Mouse (Mus musculus) midbrain, embryonic 15.5 days (tissue): ENCODE measurements around the gene 9530053A07Rik. TPM values are rescaled to one million over a fixed set of nuclear protein-coding genes. Genes with fewer than 3 reads are reported as not detected.
"Not testable (repeated sequence)": the region's sequence is repeated elsewhere in the genome, so short reads cannot be mapped to it uniquely, and the experiment has no call there.

Source experiments
- ATAC-seq: fragments of 200-750 bp; cut with Nextera tagmentation; replicated peaks from 2 replicates; pipeline ENCODE4 v1.8.0; 2017; ENCODE audit warnings: moderate TSS enrichment
- H3K27ac ChIP-seq: fragments of 300-500 bp; sonication (generic); 2 replicates; pipeline ENCODE4 v1.5.1; 2015; ENCODE audit warnings: mild to moderate bottlenecking, inconsistent platforms
- H3K27me3 ChIP-seq: fragments of 300-500 bp; sonication (generic); replicated peaks from 2 replicates; pipeline ENCODE4 v1.6.1; 2015; ENCODE audit warnings: inconsistent platforms
- H3K36me3 ChIP-seq: fragments of 300-500 bp; sonication (generic); replicated peaks from 2 replicates; pipeline ENCODE4 v1.6.1; 2015; ENCODE audit warnings: inconsistent platforms
- H3K4me1 ChIP-seq: fragments of 300-500 bp; sonication (generic); 2 replicates; pipeline ENCODE4 v1.6.1; 2015; ENCODE audit warnings: inconsistent platforms
- H3K4me2 ChIP-seq: fragments of 300-500 bp; sonication (generic); 2 replicates; pipeline ENCODE4 v1.6.1; 2015; ENCODE audit warnings: inconsistent platforms, mild to moderate bottlenecking, moderate library complexity
- H3K4me3 ChIP-seq: fragments of 300-500 bp; sonication (generic); 2 replicates; pipeline ENCODE4 v1.5.1; 2015; ENCODE audit warnings: mild to moderate bottlenecking, inconsistent platforms
- H3K9ac ChIP-seq: fragments of 300-500 bp; sonication (generic); 2 replicates; pipeline ENCODE4 v1.6.1; 2015; ENCODE audit warnings: mild to moderate bottlenecking, inconsistent platforms
- H3K9me3 ChIP-seq: fragments of 300-500 bp; sonication (generic); 2 replicates; pipeline ENCODE4 v1.6.1; 2016; ENCODE audit warnings: inconsistent platforms
- WGBS: fragments of 180-500 bp; shearing (Covaris S2); methylation state at CpG from one replicate; pipeline ENCODE4 v1.1.7; 2015; ENCODE audit warnings: mixed read lengths; 5-methylcytosine and 5-hydroxymethylcytosine counted together
- polyA plus RNA-seq: library from polyadenylated mRNA; unstranded; fragments of >200 nt; fragmentation: Nextera tagmentation; extraction: Ambion mirVana; gene quantifications from 2 replicates; pipeline ENCODE4 v1.2.1, GENCODE M21; 2015

The 9530053A07Rik gene
- polyA plus RNA-seq, 1 experiment from 2014 or later, result 0.06 TPM

DNA sequence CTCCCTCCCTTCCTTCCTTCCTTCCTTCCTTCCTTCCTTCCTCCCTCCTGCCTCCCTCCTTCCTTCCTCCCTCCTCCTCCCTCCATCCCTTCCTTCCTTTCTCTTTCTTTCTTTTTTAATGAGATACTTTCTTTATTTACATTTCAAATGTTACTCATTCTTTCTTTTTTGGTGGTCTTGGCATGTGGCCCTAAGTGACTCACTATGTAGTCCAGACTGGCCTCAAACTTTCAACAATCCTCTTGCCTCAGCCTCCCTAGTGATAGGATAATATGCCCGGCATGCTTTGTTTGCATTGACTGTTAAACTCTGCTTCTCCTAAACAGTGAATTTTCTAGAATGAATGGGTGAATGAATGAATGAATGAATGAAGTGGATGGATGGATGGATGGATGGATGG is 20.6 kb downstream of the 9530053A07Rik start:
- no peak overlapping the region for H3K27ac ChIP-seq
- ATAC-seq, result no peak
- peaks cover 3% of the 10 kb centered on the region; the same call in 1 of the 2 replicates for H3K27me3 ChIP-seq
- no peaks in the 10 kb centered on the region for H3K36me3 ChIP-seq
- H3K9ac ChIP-seq, result no peak overlapping the region
- no peak overlapping the region for H3K4me2 ChIP-seq
- H3K4me3 ChIP-seq, result no peak overlapping the region
- 96% methylated on average over 1 of the region's 1 CpGs for WGBS
- H3K4me1 ChIP-seq, result no peaks in the 10 kb centered on the region
- no peaks in the 10 kb centered on the region for H3K9me3 ChIP-seq

DNA sequence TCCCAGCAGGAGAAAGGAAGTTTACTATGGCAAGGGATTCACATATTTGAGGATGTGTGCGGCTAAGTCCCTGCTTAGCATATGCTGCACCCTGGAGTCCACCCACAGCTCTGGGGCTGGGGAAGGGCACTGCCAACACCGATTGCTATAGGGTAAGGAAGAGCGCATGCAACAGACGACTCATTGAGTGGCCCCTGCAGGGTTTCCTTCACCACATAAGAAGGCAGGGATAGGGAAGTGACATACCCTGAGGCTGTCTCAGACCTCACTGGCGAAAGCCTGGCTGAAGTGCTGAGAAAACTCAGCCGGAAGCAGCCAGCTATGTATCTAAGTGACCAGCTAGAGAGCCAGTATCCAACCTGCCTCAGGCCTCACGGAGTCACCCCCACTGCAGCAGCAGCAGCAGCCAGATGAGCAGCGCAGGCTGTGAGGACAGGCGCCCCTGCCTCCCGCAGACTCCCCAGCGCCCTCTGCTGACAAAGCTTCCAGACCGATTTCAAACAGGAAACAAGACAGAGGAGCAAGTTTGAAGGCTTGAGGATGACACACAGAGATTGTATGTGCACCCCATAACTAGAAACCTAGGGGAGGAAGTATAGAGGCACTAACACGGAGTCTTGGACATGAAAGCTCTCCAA is 22.4 kb downstream of the 9530053A07Rik start:
- H3K9me3 ChIP-seq, result no peaks in the 10 kb centered on the region
- ATAC-seq, result no peak
- H3K9ac ChIP-seq, result no peak overlapping the region
- H3K4me2 ChIP-seq, result no peak overlapping the region
- no peaks in the 10 kb centered on the region for H3K36me3 ChIP-seq
- H3K4me1 ChIP-seq, result no peaks in the 10 kb centered on the region
- H3K27me3 ChIP-seq, result peaks cover 3% of the 10 kb centered on the region; the same call in 1 of the 2 replicates
- WGBS, result 18% methylated on average over 13 of the region's 13 CpGs
- no peak overlapping the region for H3K27ac ChIP-seq
- no peak overlapping the region for H3K4me3 ChIP-seq

DNA sequence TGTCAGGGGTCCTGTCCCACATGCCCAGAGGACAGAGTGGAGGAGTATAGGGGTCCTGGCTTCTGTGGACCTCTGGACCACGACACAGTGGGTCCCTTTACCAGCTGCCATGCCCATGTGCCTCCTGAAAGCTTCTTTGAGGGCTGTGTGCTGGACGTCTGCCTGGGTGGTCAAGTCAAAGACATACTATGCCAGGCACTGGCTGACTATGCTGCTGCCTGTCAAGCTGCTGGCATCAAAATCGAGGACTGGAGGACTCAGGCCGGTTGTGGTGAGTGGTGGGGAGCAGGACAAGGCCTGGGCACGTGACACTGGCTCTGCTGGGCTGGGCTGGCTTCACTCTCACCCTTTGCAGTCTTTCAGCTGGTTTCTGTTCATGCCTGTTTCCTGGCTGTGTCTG is 24.3 kb downstream of the 9530053A07Rik start:
- not testable (repeated sequence) for ATAC-seq, H3K9me3 ChIP-seq, H3K4me2 ChIP-seq, H3K9ac ChIP-seq, H3K4me1 ChIP-seq, H3K27ac ChIP-seq, H3K27me3 ChIP-seq, H3K36me3 ChIP-seq, H3K4me3 ChIP-seq
- WGBS, result 41% methylated on average over 5 of the region's 5 CpGs

DNA sequence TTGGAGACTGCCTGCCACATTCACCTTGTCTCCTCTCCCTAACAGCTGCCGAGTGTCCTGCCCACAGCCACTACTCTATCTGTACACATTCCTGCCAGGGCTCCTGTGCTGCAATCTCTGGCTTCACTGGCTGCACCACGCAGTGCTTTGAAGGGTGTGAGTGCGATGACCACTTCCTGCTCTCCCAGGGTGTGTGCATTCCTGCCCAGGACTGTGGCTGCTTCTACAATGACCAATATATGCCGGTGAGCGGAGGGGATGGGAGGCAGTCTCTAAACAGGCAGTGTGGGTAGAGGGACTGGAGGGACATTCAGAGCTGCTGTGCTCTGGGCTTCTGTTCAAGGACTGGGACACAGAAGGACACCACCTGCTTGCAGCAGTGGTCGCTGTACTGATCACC is 30.0 kb downstream of the 9530053A07Rik start:
- H3K4me3 ChIP-seq, result no peak overlapping the region
- no peaks in the 10 kb centered on the region for H3K27me3 ChIP-seq
- ATAC-seq, result no peak
- H3K4me1 ChIP-seq, result no peaks in the 10 kb centered on the region
- no peaks in the 10 kb centered on the region for H3K36me3 ChIP-seq
- H3K27ac ChIP-seq, result no peak overlapping the region
- no peak overlapping the region for H3K4me2 ChIP-seq
- no peak overlapping the region for H3K9ac ChIP-seq
- 67% methylated on average over 6 of the region's 6 CpGs for WGBS
- H3K9me3 ChIP-seq, result no peaks in the 10 kb centered on the region

DNA sequence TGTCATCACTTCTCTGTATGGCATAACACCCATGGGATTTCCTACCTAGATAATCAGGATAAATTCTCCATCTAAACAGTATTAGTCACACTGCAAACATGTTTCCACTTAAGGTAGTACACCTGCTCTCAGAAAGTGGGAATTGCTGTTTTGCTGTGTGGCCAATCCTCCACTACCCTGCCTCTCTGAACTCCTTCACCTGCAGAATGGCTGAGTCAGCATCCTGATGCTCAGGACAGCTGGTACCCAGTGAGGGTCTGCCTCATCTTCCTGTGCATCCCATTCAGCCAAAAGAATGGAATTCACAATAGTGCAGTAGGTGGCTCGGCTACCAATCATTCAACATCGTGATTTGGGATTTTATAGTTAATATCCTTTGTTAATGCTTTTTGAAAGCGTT is 30.6 kb downstream of the 9530053A07Rik start:
- H3K9me3 ChIP-seq, result no peaks in the 10 kb centered on the region
- 74% methylated on average over 3 of the region's 3 CpGs for WGBS
- no peak overlapping the region for H3K4me3 ChIP-seq
- H3K4me1 ChIP-seq, result no peaks in the 10 kb centered on the region
- no peaks in the 10 kb centered on the region for H3K36me3 ChIP-seq
- H3K27ac ChIP-seq, result no peak overlapping the region
- no peaks in the 10 kb centered on the region for H3K27me3 ChIP-seq
- no peak for ATAC-seq
- no peak overlapping the region for H3K4me2 ChIP-seq
- H3K9ac ChIP-seq, result no peak overlapping the region

DNA sequence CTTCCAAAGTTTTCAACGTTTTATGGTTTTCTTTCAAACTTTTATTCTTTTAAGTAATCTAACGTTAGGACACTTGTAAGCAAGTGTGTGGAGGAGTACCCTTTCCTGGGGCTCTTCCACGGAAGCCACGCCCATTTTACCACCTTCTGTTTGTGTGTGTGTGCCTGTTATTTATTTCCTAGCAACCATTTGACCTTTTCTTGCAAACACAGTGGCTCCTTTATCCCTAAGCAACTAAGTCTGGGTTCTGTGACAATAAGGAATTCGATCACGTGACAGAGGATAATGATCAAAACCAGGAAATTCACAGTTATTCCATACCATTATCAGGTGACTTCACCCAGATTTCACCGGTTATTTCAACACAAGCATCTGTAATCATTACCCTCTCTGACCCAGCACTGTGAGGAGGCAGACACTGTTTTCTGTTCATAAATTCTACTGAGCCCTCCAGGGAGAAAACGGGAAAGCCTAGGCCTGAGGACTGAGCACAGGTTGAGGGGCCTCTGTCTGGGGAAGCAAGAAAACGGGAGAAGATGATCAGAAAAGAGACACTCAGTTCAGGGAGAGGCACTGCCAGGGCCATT is 32.0 kb downstream of the 9530053A07Rik start:
- ATAC-seq, result no peak
- Histone ChIP-seq H3K36me3 (no peaks in the 10 kb centered on the region), H3K27me3 (no peaks in the 10 kb centered on the region), H3K9me3 (no peaks in the 10 kb centered on the region), H3K4me3 (no peak overlapping the region), H3K4me1 (no peaks in the 10 kb centered on the region), H3K4me2 (no peak overlapping the region), H3K27ac (no peak overlapping the region), H3K9ac (peak overlapping the region; percentile 6; the same call in 1 of the 2 replicates)
- 63% methylated on average over 9 of the region's 9 CpGs for WGBS

DNA sequence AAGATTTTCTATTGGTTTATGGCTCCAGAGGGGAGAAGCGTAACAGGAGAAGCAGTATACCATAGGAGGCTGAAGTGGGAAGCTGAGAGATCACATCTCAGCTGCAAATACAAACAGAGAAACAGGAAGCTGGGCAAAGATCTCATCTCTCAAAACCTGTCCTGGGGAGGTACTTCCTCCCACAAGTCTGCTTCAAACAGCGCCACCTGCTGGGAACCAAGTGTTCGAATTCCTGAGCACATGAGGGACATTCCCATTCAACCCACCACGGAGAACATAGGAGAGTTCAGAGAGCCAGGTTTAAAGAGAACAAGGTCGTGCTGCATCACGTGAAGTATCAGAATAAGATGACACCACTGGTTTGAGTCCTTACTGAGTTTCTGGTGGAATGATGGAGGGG is 36.1 kb downstream of the 9530053A07Rik start:
- no peak for ATAC-seq
- 80% methylated on average over 6 of the region's 6 CpGs for WGBS

DNA sequence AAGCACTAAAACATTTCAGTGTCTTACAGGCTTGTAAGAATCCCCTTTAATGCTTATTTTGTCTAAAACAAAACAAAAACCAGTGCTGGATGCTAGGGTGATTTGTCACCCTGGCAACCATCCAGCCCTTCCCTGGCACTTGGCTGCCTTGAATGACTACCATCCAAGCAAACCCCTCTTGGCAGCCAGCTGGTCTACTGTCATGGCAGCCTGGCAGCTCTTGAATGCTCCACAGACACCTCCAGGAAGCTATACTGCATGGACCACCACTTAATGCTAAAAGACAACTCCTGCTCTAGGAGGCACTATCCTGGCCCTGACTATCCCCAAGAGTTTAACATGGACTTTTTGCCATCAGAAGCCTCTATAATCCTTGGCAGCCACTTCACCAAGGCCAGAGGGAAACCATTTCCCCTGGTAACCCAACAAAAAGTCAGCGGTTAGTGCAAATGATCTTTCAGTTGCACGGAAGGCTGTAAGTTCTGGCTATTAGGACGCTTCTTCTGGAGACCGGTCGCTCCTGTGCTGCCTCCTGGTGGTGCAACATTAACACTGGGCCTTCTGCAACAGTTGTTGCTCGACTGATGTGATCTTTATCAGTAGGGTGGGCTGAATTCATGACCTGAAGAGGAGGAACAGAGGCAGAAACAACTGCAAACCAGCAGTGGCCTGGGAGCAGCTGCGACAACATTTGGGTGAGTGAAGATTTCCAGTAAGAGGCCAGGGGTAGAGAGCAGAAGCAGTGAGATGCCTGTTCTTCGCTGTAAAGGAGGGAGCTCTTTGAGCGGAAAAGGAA is 39.3 kb downstream of the 9530053A07Rik start:
- Histone ChIP-seq H3K9me3 (no peaks in the 10 kb centered on the region), H3K9ac (peak overlapping the region; percentile 40), H3K4me3 (peak overlapping the region; percentile 76), H3K4me2 (peak overlapping the region; percentile 86), H3K27me3 (no peaks in the 10 kb centered on the region), H3K36me3 (no peaks in the 10 kb centered on the region), H3K27ac (peak overlapping the region; percentile 75), H3K4me1 (peaks cover 33% of the 10 kb centered on the region)
- whole genome bisulfite sequencing, result 7% methylated on average over 9 of the region's 9 CpGs
- ATAC-seq, result peak; percentile 32; the same call in 1 of the 2 replicates

More for the DNA sequence above, 36.1 kb downstream of the 9530053A07Rik start:
- H3K4me2 ChIP-seq, result no peak overlapping the region
- H3K4me3 ChIP-seq, result no peak overlapping the region
- no peaks in the 10 kb centered on the region for H3K27me3 ChIP-seq
- H3K9ac ChIP-seq, result no peak overlapping the region
- peaks cover 17% of the 10 kb centered on the region for H3K4me1 ChIP-seq
- H3K36me3 ChIP-seq, result no peaks in the 10 kb centered on the region
- H3K9me3 ChIP-seq, result no peaks in the 10 kb centered on the region
- H3K27ac ChIP-seq, result no peak overlapping the region

DNA sequence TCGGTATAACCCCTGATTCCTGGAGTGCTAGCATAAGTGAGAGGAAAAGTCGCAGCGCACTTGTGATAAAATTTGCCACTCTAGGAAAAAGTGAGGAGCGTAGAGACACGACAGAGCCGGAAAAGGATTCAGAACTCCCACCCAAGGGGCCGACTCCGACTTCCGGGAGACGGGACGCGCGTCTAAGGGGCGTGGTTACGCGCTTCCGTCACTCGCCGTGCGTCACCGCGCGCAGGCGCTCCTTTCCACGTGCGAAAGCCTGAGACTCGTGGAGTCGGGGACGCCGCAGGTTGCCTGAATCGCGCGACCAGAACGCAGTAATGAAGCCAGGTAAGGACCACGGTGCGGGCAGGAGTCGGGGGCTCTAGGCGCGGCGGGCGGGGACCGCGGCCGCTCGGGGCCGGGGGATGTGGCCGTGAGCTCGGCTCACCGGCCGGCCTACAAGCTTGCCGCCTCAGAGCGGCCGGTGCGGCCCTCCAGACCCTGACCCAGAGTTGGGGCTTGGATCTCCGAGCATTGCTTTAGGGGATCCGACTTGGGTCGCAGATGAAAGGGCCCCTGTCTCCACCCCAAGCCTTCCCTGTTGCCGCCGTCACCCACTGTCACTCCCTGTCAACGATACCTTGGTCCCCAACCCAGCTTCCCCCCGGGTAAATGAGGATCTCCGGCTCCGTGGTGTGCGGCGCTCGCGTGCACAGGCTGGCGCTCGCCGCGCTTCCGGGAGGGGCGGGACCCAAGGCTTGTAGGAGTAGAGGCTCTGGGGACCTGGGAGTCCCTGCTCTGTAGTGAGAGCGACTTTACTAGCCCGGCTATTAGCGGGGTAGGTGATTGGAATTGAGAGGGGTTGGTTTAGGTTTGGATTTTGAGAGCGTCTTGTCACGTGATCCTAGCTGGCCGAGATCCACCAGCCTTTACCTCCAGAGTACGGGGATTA is 40.5 kb downstream of the 9530053A07Rik start, which contains the start of gene Fbl:
Fbl (plus strand) TSS at position 222 of the 934 bp plus-strand sequence.
- WGBS, result under 1% methylated on average over 80 of the region's 80 CpGs

DNA sequence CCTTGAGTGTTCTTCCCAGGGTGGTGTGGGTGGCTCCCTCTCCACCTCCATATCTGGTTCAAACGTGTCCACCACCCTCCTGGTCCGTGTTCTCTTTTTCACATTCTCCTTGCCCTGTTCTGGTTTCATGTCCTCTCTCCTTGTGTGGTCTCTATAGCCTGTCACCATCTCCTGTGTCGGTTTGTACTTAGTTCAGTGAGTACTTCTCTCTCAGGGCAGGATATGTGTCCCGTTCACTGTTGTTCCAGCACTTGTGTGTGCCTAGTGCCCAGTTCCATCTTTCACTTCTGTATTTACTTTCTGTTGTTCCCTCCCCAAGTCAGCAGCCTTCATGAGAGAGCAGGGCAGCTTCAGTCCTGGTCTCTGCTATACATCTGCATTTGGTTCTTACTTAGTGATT is 46.1 kb downstream of the 9530053A07Rik start:
- Histone ChIP-seq H3K9ac (no peak overlapping the region), H3K9me3 (no peaks in the 10 kb centered on the region), H3K27me3 (no peaks in the 10 kb centered on the region), H3K27ac (no peak overlapping the region), H3K4me1 (peaks cover 17% of the 10 kb centered on the region), H3K36me3 (peaks cover 20% of the 10 kb centered on the region), H3K4me2 (no peak overlapping the region), H3K4me3 (no peak overlapping the region)
- ATAC-seq, result no peak
- 90% methylated on average over 4 of the region's 4 CpGs for WGBS

More for the DNA sequence above, 40.5 kb downstream of the 9530053A07Rik start, which contains the start of gene Fbl:
- H3K9ac ChIP-seq, result peak within 1 kb of the TSS; percentile 77
- peak within 1 kb of the TSS; percentile 86 for H3K4me2 ChIP-seq
- H3K4me3 ChIP-seq, result peak within 1 kb of the TSS; percentile 76
- H3K27me3 ChIP-seq, result no peaks in the 10 kb centered on the region
- H3K4me1 ChIP-seq, result peaks cover 33% of the 10 kb centered on the region
- H3K27ac ChIP-seq, result peak within 1 kb of the TSS; percentile 75
- no peaks in the 10 kb centered on the region for H3K9me3 ChIP-seq
- ATAC-seq, result peak; percentile 95
- no peaks in the 10 kb centered on the region for H3K36me3 ChIP-seq

DNA sequence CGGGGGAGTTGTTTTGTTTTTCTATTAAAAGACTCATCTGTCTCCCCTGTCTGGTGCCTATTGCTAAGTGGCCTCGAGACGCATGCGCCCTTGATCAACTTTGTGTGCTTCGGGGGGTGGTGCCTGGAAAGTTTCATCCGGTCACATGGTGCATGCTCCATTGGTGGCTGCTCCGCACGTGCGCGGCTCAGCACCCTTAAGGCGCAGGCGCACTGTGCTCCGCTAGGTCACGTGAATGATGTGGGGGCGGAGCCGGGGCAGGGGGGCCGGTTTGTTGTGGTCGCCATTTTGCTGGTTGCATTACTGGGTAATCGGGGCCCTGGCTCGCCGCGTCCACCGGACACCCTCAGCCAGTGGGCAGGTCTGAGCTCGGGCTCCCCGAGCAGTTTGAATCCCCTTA is 50.0 kb downstream of the 9530053A07Rik start, which contains the start of gene Dyrk1b:
Dyrk1b (plus strand) TSS at position 242 of the 400 bp plus-strand sequence.
- Histone ChIP-seq H3K4me1 (peaks cover 13% of the 10 kb centered on the region), H3K27ac (peak within 1 kb of the TSS; percentile 97), H3K9ac (peak within 1 kb of the TSS; percentile 92), H3K4me3 (peak within 1 kb of the TSS; percentile 100), H3K36me3 (peaks cover 48% of the 10 kb centered on the region), H3K27me3 (no peaks in the 10 kb centered on the region), H3K4me2 (peak within 1 kb of the TSS; percentile 73), H3K9me3 (no peaks in the 10 kb centered on the region)
- peak; percentile 91 for ATAC-seq
- 1% methylated on average over 25 of the region's 25 CpGs for WGBS
